Mouse (Mus musculus) stomach, postnatal 0 days (tissue): ENCODE results near the gene Apmap.

Source experiments
- CTCF ChIP-seq: IDR thresholded peaks from 2 replicates; pipeline ENCODE4 v1.5.1; 2016; ENCODE audit warnings: antibody characterized with exemption, low read depth, mild to moderate bottlenecking, moderate library complexity
- EP300 ChIP-seq: optimal IDR thresholded peaks from 2 replicates; pipeline ENCODE3; 2016; ENCODE audit warnings: antibody characterized with exemption

DNA sequence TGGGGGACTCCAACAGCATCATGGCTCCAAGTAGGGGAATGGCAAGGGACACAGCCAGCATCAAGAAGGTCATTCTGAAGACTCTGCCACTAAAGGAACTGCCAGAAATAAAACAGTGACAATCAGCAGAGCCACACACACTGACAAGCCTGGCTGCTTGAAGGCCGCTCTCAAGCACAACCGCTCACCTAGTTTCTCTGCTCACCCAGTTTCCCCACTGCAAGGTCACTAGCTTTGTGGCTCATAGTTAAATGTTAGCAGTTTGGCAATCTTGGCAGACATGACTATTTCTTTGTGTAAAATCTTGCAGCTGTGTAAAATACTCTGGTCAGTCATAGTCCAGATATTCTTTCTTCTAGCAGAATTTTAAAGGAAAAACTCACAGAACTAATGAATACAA lies 8.1 kb downstream of the Apmap start:
- no peak for TF ChIP-seq CTCF
- TF ChIP-seq EP300: no peak
